Mouse (Mus musculus): Measurements from ENCODE around the gene Slc35d3. TPM values are rescaled to one million over a fixed set of nuclear protein-coding genes. Genes with fewer than 3 reads are reported as not detected.

Slc35d3 gene
- total and polyA plus RNA-seq, 2 experiments from 2014 or later: 0.05 TPM; not detected in 1

DNA sequence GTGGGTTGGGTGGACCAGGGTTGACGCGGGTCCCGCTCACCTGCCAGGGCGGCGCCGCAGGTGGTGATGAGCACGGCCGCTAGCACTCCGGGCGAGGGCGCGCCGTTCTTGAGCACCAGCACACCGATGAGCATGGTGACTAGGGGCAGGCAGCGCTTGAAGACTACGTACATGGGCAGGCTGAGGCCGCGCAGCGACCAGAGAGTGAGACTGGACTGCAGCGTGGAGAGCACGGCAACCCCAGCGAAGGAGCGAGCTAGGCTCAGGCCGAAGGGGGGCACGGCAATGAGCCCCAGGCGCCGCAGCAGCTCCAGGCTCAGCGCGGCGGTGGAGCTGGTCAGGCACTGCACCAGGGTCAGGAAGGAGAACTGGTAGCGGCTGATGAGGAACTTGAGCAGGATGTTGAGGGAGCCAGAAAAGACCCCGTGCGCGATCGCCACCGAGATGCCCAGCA is 688 bp downstream of the Slc35d3 start:
- Histone ChIP-seq H3K9ac (replicated peaks; ENCODE audit: low read depth, low read length) (0 out of 2 replicates have a peak overlapping the region, but pooled peaks have one; percentile 1), H3K9me3 (replicated peaks; ENCODE audit: control insufficient read depth, low read length) (no peaks in the 10 kb centered on the region), H3K36me3 (replicated peaks; ENCODE audit: control insufficient read depth, insufficient read depth, low read length) (no peaks in the 10 kb centered on the region), H3K27ac (ENCODE audit: low read depth) (no peak overlapping the region), H3K4me2 (ENCODE audit: low read depth, low read length) (peak overlapping the region; percentile 77), H3K4me3 (ENCODE audit: low read depth, low read length) (peak overlapping the region; percentile 45), H3K27me3 (ENCODE audit: control insufficient read depth, insufficient read depth, low read length) (peaks cover 54% of the 10 kb centered on the region), H3K4me1 (ENCODE audit: control insufficient read depth, insufficient read depth) (peaks cover 8% of the 10 kb centered on the region)
- under 1% methylated on average over 36 of the region's 36 CpGs for WGBS
- DNase-seq (ENCODE audit: low spot score): peak; percentile 12
- ATAC-seq (ENCODE audit: insufficient read depth, low read depth): peak; percentile 31; the same call in 1 of the 2 replicates
- TF ChIP-seq CTCF (IDR thresholded peaks at IDR 0.05; ENCODE audit: low read depth) (no peak), EP300 (IDR thresholded peaks at IDR 0.05; ENCODE audit: low read depth) (no peak)

DNA sequence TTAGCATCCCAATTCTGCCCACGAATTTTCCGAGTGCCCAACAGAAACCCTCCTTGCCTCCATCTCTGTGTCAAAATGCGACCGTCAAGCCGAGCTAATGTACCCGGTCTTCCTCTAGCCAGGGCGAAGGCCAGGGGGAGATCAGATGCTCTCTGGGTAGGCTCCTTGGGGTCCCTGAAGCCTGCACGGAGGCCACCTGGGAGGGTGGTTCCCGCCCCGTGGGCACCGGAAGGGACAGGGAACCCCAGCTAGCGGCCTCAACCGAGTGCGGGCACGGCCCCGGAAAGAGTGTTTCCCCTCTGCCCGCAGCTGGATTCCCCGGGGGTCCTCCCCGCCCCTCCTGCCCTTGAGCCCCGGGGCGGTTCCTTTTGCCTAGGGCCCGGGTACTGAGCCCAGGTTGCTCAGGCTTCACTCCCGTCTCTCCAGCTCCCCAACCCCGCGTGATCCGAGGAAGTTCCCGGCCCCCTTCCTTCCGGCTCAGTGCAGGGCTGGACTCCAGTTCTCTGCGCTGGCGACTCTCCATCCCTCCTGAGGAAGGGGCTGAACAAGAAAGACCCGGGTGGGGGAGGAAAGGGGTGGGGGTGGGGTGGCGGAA is 1.4 kb downstream of the Slc35d3 start:
- H3K9me3 ChIP-seq (replicated peaks; ENCODE audit: control insufficient read depth, low read length): no peaks in the 10 kb centered on the region
- TF ChIP-seq CTCF (IDR thresholded peaks at IDR 0.05; ENCODE audit: low read depth) (no peak), EP300 (IDR thresholded peaks at IDR 0.05; ENCODE audit: low read depth) (no peak)
- WGBS: under 1% methylated on average over 31 of the region's 32 CpGs
- H3K4me3 ChIP-seq (ENCODE audit: low read depth, low read length): peak overlapping the region; percentile 45
- no peak for DNase-seq (ENCODE audit: low spot score)
- no peaks in the 10 kb centered on the region for H3K36me3 ChIP-seq (replicated peaks; ENCODE audit: control insufficient read depth, insufficient read depth, low read length)
- peak overlapping the region; percentile 77 for H3K4me2 ChIP-seq (ENCODE audit: low read depth, low read length)
- 0 out of 2 replicates have a peak, but pooled peaks have one; percentile 18 for ATAC-seq (ENCODE audit: insufficient read depth, low read depth)
- H3K27me3 ChIP-seq (ENCODE audit: control insufficient read depth, insufficient read depth, low read length): peaks cover 54% of the 10 kb centered on the region
- H3K4me1 ChIP-seq (ENCODE audit: control insufficient read depth, insufficient read depth): peaks cover 8% of the 10 kb centered on the region
- H3K9ac ChIP-seq (replicated peaks; ENCODE audit: low read depth, low read length): no peak overlapping the region
- H3K27ac ChIP-seq (ENCODE audit: low read depth): no peak overlapping the region

DNA sequence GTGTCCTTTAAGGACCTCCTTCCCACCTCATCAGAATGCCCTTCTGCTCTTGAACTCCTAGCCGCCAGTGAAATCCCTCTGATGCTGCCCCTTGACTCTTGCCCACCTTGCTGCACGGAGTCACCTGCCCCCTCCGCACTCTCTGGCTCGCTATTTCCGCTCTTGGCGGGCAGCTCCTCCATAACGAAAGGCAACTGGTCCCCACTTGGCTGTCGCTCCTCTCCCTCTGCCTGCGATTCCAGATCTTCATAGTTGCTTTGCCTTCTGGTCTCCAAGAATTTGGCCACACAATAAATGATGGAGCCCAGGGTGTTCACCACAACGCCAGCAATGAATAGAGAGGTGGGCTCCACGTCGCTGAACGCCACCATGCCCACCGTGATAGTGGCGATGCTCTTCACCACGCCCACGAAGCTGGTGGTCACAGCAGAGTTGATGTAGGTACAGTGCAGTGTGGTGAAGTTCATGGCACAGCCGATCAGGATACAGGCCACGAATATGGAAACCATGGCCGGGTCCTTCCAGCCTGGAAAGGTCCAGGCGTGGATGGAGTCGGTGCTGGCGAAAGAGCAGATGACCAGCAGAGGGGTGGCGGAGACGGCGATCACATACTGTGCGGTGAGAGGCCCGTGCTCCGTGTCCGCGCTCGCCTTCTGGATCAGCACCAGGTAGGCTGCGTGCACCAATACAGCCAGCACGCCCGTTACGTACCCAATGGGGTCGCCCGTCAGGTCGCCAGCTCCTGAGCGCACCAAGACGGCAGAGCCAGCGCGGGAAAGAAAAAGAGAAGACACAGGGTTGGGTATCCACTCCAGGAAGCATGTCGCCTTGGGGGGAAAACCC is 2.1 kb downstream of the Slc35d3 start:
- Histone ChIP-seq H3K27ac (ENCODE audit: low read depth) (no peak overlapping the region), H3K9me3 (replicated peaks; ENCODE audit: control insufficient read depth, low read length) (no peaks in the 10 kb centered on the region), H3K9ac (replicated peaks; ENCODE audit: low read depth, low read length) (no peak overlapping the region), H3K27me3 (ENCODE audit: control insufficient read depth, insufficient read depth, low read length) (peaks cover 54% of the 10 kb centered on the region), H3K36me3 (replicated peaks; ENCODE audit: control insufficient read depth, insufficient read depth, low read length) (no peaks in the 10 kb centered on the region), H3K4me1 (ENCODE audit: control insufficient read depth, insufficient read depth) (peaks cover 8% of the 10 kb centered on the region), H3K4me3 (ENCODE audit: low read depth, low read length) (peak overlapping the region; percentile 45), H3K4me2 (ENCODE audit: low read depth, low read length) (peak overlapping the region; percentile 77)
- no peak for ATAC-seq (ENCODE audit: insufficient read depth, low read depth)
- TF ChIP-seq CTCF (IDR thresholded peaks at IDR 0.05; ENCODE audit: low read depth) (no peak), EP300 (IDR thresholded peaks at IDR 0.05; ENCODE audit: low read depth) (no peak)
- no peak for DNase-seq (ENCODE audit: low spot score)
- WGBS: 10% methylated on average over 44 of the region's 44 CpGs

DNA sequence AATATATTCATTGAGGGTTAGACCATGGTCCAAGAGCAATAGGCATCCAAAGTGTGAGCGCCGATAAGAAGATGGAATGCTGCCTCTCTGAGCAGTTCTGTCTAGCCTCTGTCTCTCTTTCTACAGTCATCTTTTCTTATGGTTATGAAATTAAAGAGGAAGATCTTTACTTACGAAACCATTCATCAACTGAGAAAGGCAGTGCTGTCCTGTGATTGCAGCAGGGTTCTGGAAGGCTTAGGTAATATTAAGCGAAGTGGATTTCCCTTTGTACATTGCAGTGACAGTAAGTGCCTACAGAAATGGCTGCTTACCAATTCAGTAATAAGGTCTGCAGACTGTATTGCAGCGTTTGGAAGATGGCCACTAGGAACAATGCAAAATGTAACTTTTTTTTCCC is 11.4 kb downstream of the Slc35d3 start:
- 81% methylated on average over 5 of the region's 5 CpGs for WGBS
- TF ChIP-seq CTCF (IDR thresholded peaks at IDR 0.05; ENCODE audit: low read depth): no peak
- TF ChIP-seq EP300 (IDR thresholded peaks at IDR 0.05; ENCODE audit: low read depth): no peak
- no peak for ATAC-seq (ENCODE audit: insufficient read depth, low read depth)

DNA sequence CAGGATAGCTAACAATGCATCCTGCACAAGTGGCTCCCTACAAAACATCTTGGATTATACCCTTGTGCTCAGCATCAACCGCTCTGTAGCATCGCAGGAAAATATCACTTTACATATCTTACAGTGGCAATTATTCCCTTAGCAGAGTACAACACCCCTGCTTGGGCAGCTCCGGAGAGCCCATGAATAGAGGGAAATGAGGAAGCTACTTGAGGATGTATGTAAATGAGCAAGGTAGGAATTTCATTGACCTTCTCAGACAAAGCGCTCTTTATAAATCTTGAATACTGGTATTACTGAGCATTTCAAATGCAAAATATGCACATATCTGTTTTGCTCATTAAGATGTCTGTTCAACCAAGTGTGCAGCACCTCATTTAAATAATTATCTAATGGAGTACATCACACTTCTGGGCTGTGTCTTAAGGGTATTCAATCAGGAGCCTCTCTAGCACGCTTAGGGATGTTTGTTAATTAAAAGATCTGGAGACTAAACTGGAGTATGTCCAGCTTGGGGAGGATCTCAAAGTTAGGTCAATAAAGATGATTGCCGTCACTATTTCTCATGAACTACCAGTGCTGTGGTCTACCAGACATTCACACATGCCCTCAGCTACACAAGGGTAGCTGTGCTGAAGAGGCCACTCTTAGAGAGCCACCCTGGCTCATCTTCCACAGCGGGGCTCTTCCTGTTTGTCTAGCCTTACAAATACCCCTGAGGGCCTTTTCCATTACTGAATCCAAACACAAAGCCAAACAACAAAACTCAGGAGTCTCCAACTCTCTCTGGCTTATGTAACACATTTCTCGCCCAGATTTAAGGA is 15.2 kb downstream of the Slc35d3 start:
- 81% methylated on average over 8 of the region's 8 CpGs for WGBS
- H3K9me3 ChIP-seq (replicated peaks; ENCODE audit: control insufficient read depth, low read length): no peaks in the 10 kb centered on the region

More for the DNA sequence above, 11.4 kb downstream of the Slc35d3 start:
- Histone ChIP-seq H3K27ac (ENCODE audit: low read depth) (no peak overlapping the region), H3K4me1 (ENCODE audit: control insufficient read depth, insufficient read depth) (no peaks in the 10 kb centered on the region), H3K4me3 (ENCODE audit: low read depth, low read length) (no peak overlapping the region), H3K4me2 (ENCODE audit: low read depth, low read length) (no peak overlapping the region), H3K9me3 (replicated peaks; ENCODE audit: control insufficient read depth, low read length) (no peaks in the 10 kb centered on the region), H3K36me3 (replicated peaks; ENCODE audit: control insufficient read depth, insufficient read depth, low read length) (no peaks in the 10 kb centered on the region), H3K27me3 (ENCODE audit: control insufficient read depth, insufficient read depth, low read length) (no peaks in the 10 kb centered on the region), H3K9ac (replicated peaks; ENCODE audit: low read depth, low read length) (no peak overlapping the region)
- DNase-seq (ENCODE audit: low spot score): no peak

More for the DNA sequence above, 15.2 kb downstream of the Slc35d3 start:
- H3K27ac ChIP-seq (ENCODE audit: low read depth): no peak overlapping the region
- H3K4me2 ChIP-seq (ENCODE audit: low read depth, low read length): no peak overlapping the region
- ATAC-seq (ENCODE audit: insufficient read depth, low read depth): no peak
- no peak overlapping the region for H3K9ac ChIP-seq (replicated peaks; ENCODE audit: low read depth, low read length)
- H3K4me1 ChIP-seq (ENCODE audit: control insufficient read depth, insufficient read depth): no peaks in the 10 kb centered on the region
- no peaks in the 10 kb centered on the region for H3K36me3 ChIP-seq (replicated peaks; ENCODE audit: control insufficient read depth, insufficient read depth, low read length)
- H3K4me3 ChIP-seq (ENCODE audit: low read depth, low read length): no peak overlapping the region
- no peak for TF ChIP-seq CTCF (IDR thresholded peaks at IDR 0.05; ENCODE audit: low read depth)
- TF ChIP-seq EP300 (IDR thresholded peaks at IDR 0.05; ENCODE audit: low read depth): no peak
- no peak for DNase-seq (ENCODE audit: low spot score)
- H3K27me3 ChIP-seq (ENCODE audit: control insufficient read depth, insufficient read depth, low read length): no peaks in the 10 kb centered on the region

Measured in heart, postnatal 0 days (tissue).